Mouse (Mus musculus): ENCODE data around the gene Tex29. TPM values are rescaled to one million over a fixed set of nuclear protein-coding genes. Genes with fewer than 3 reads are reported as not detected.

The Tex29 gene
- polyA plus RNA-seq (2015; fragmentation: Nextera tagmentation; extraction: Ambion mirVana): 0.28 and 0.32 TPM in 2 replicates

GRCm38 (mm10) chr8:11840174-11840573 is at the start of gene Tex29:
TSS of gene Tex29 (plus strand) at chr8:11840474.
- H3K27me3 ChIP-seq: no peaks in the 10 kb centered on the region
- H3K27ac ChIP-seq (replicated peaks): peak within 1 kb of the TSS; percentile 58; the same call in 1 of the 2 replicates
- no peak within 1 kb of the TSS for H3K9ac ChIP-seq
- no peak for ATAC-seq (ENCODE audit: low FRiP score, low read depth)
- WGBS: 91% methylated on average over 5 of the region's 5 CpGs
- peaks cover 32% of the 10 kb centered on the region for H3K4me1 ChIP-seq (replicated peaks)
- no peak within 1 kb of the TSS for H3K4me3 ChIP-seq
- H3K9me3 ChIP-seq: no peaks in the 10 kb centered on the region
- no peaks in the 10 kb centered on the region for H3K36me3 ChIP-seq
- H3K4me2 ChIP-seq: no peak within 1 kb of the TSS

- Histone ChIP-seq H3K4me2 (no peak overlapping the region), H3K27ac (replicated peaks) (no peak overlapping the region), H3K4me3 (no peak overlapping the region), H3K4me1 (replicated peaks) (0 out of 2 replicates have a peak, but pooled peaks cover 9% of the 10 kb centered on the region), H3K9me3 (no peaks in the 10 kb centered on the region), H3K36me3 (peaks cover 23% of the 10 kb centered on the region), H3K9ac (no peak overlapping the region), H3K27me3 (no peaks in the 10 kb centered on the region)
- no peak for ATAC-seq (ENCODE audit: low FRiP score, low read depth)
Measured at GRCm38 (mm10) chr8:11794956-11795355, 45.3 kb upstream of the Tex29 start.

GRCm38 (mm10) chr8:11797128-11797527 is 43.1 kb upstream of the Tex29 start:
- Histone ChIP-seq H3K4me2 (no peak overlapping the region), H3K27ac (replicated peaks) (0 out of 2 replicates have a peak overlapping the region, but pooled peaks have one; percentile 23), H3K27me3 (no peaks in the 10 kb centered on the region), H3K36me3 (peaks cover 12% of the 10 kb centered on the region), H3K4me3 (no peak overlapping the region), H3K9ac (no peak overlapping the region), H3K4me1 (replicated peaks) (0 out of 2 replicates have a peak, but pooled peaks cover 9% of the 10 kb centered on the region), H3K9me3 (no peaks in the 10 kb centered on the region)
- 67% methylated on average over 8 of the region's 8 CpGs for WGBS
- peak; percentile 71; the same call in 1 of the 2 replicates for ATAC-seq (ENCODE audit: low FRiP score, low read depth)

- Histone ChIP-seq H3K27ac (replicated peaks) (peak overlapping the region; percentile 23; the same call in 1 of the 2 replicates), H3K4me2 (no peak overlapping the region), H3K4me3 (no peak overlapping the region), H3K27me3 (no peaks in the 10 kb centered on the region), H3K9me3 (no peaks in the 10 kb centered on the region), H3K4me1 (replicated peaks) (0 out of 2 replicates have a peak, but pooled peaks cover 9% of the 10 kb centered on the region), H3K36me3 (peaks cover 5% of the 10 kb centered on the region), H3K9ac (no peak overlapping the region)
- peak; percentile 60; the same call in 1 of the 2 replicates for ATAC-seq (ENCODE audit: low FRiP score, low read depth)
- 64% methylated on average over 14 of the region's 14 CpGs for WGBS
Measured at GRCm38 (mm10) chr8:11797729-11798479, 42.4 kb upstream of the Tex29 start.

GRCm38 (mm10) chr8:11798480-11798867 is 41.8 kb upstream of the Tex29 start:
- peak overlapping the region; percentile 23; the same call in 1 of the 2 replicates for H3K27ac ChIP-seq (replicated peaks)
- H3K27me3 ChIP-seq: no peaks in the 10 kb centered on the region
- WGBS: 81% methylated on average over 4 of the region's 4 CpGs
- ATAC-seq (ENCODE audit: low FRiP score, low read depth): peak; percentile 33; the same call in 1 of the 2 replicates
- H3K4me3 ChIP-seq: no peak overlapping the region
- H3K4me2 ChIP-seq: no peak overlapping the region
- no peaks in the 10 kb centered on the region; the same call in 1 of the 2 replicates for H3K36me3 ChIP-seq
- no peaks in the 10 kb centered on the region for H3K9me3 ChIP-seq
- H3K4me1 ChIP-seq (replicated peaks): 0 out of 2 replicates have a peak, but pooled peaks cover 9% of the 10 kb centered on the region
- H3K9ac ChIP-seq: no peak overlapping the region

- H3K9ac ChIP-seq: no peak overlapping the region
- no peak overlapping the region for H3K4me2 ChIP-seq
- no peak for ATAC-seq (ENCODE audit: low FRiP score, low read depth)
- no peaks in the 10 kb centered on the region for H3K9me3 ChIP-seq
- H3K36me3 ChIP-seq: peaks cover 2% of the 10 kb centered on the region
- H3K4me1 ChIP-seq (replicated peaks): 0 out of 2 replicates have a peak, but pooled peaks cover 9% of the 10 kb centered on the region
- no peak overlapping the region for H3K4me3 ChIP-seq
- no peaks in the 10 kb centered on the region for H3K27me3 ChIP-seq
- H3K27ac ChIP-seq (replicated peaks): no peak overlapping the region
- WGBS: 96% methylated on average over 3 of the region's 3 CpGs
Measured at GRCm38 (mm10) chr8:11799098-11799497, 41.2 kb upstream of the Tex29 start.

- no peak overlapping the region for H3K27ac ChIP-seq (replicated peaks)
- 0 out of 2 replicates have a peak, but pooled peaks cover 5% of the 10 kb centered on the region for H3K4me1 ChIP-seq (replicated peaks)
- H3K4me3 ChIP-seq: no peak overlapping the region
- no peak for ATAC-seq (ENCODE audit: low FRiP score, low read depth)
- 89% methylated on average over 7 of the region's 7 CpGs for WGBS
- H3K36me3 ChIP-seq: peaks cover 7% of the 10 kb centered on the region
- no peak overlapping the region for H3K9ac ChIP-seq
- no peaks in the 10 kb centered on the region for H3K9me3 ChIP-seq
- no peak overlapping the region for H3K4me2 ChIP-seq
- H3K27me3 ChIP-seq: no peaks in the 10 kb centered on the region
Measured at GRCm38 (mm10) chr8:11800481-11800880, 39.8 kb upstream of the Tex29 start.

GRCm38 (mm10) chr8:11801571-11801970 is 38.7 kb upstream of the Tex29 start:
- peaks cover 5% of the 10 kb centered on the region; the same call in 1 of the 2 replicates for H3K4me1 ChIP-seq (replicated peaks)
- H3K27ac ChIP-seq (replicated peaks): no peak overlapping the region
- no peaks in the 10 kb centered on the region for H3K27me3 ChIP-seq
- H3K9ac ChIP-seq: no peak overlapping the region
- no peaks in the 10 kb centered on the region for H3K9me3 ChIP-seq
- H3K4me3 ChIP-seq: no peak overlapping the region
- ATAC-seq (ENCODE audit: low FRiP score, low read depth): no peak
- H3K36me3 ChIP-seq: peaks cover 13% of the 10 kb centered on the region
- WGBS: 53% methylated on average over 8 of the region's 8 CpGs
- no peak overlapping the region for H3K4me2 ChIP-seq

- no peak overlapping the region for H3K9ac ChIP-seq
- WGBS: 98% methylated on average over 4 of the region's 4 CpGs
- H3K27ac ChIP-seq (replicated peaks): no peak overlapping the region
- no peak overlapping the region for H3K4me3 ChIP-seq
- ATAC-seq (ENCODE audit: low FRiP score, low read depth): no peak
- no peak overlapping the region for H3K4me2 ChIP-seq
- H3K27me3 ChIP-seq: no peaks in the 10 kb centered on the region
- peaks cover 46% of the 10 kb centered on the region for H3K36me3 ChIP-seq
- H3K4me1 ChIP-seq (replicated peaks): no peaks in the 10 kb centered on the region; the same call in 1 of the 2 replicates
- H3K9me3 ChIP-seq: no peaks in the 10 kb centered on the region
Measured at GRCm38 (mm10) chr8:11804914-11805313, 35.4 kb upstream of the Tex29 start.

GRCm38 (mm10) chr8:11806252-11806651 is 34.0 kb upstream of the Tex29 start:
- H3K9ac ChIP-seq: no peak overlapping the region
- 83% methylated on average over 6 of the region's 6 CpGs for WGBS
- no peak for ATAC-seq (ENCODE audit: low FRiP score, low read depth)
- H3K4me3 ChIP-seq: no peak overlapping the region
- no peaks in the 10 kb centered on the region for H3K27me3 ChIP-seq
- H3K4me2 ChIP-seq: no peak overlapping the region
- no peaks in the 10 kb centered on the region for H3K9me3 ChIP-seq
- H3K27ac ChIP-seq (replicated peaks): no peak overlapping the region
- no peaks in the 10 kb centered on the region; the same call in 1 of the 2 replicates for H3K4me1 ChIP-seq (replicated peaks)
- H3K36me3 ChIP-seq: peaks cover 59% of the 10 kb centered on the region

GRCm38 (mm10) chr8:11807361-11807760 is 32.9 kb upstream of the Tex29 start:
- no peak for ATAC-seq (ENCODE audit: low FRiP score, low read depth)
- no peak overlapping the region for H3K4me3 ChIP-seq
- no peak overlapping the region for H3K4me2 ChIP-seq
- H3K4me1 ChIP-seq (replicated peaks): no peaks in the 10 kb centered on the region; the same call in 1 of the 2 replicates
- no peaks in the 10 kb centered on the region for H3K27me3 ChIP-seq
- no peak overlapping the region for H3K27ac ChIP-seq (replicated peaks)
- no peak overlapping the region for H3K9ac ChIP-seq
- WGBS: 87% methylated on average over 3 of the region's 3 CpGs
- no peaks in the 10 kb centered on the region for H3K9me3 ChIP-seq
- H3K36me3 ChIP-seq: peaks cover 65% of the 10 kb centered on the region

- Histone ChIP-seq H3K4me2 (no peak overlapping the region), H3K9ac (no peak overlapping the region), H3K4me1 (replicated peaks) (no peaks in the 10 kb centered on the region; the same call in 1 of the 2 replicates), H3K4me3 (no peak overlapping the region), H3K27me3 (no peaks in the 10 kb centered on the region), H3K9me3 (no peaks in the 10 kb centered on the region), H3K36me3 (peaks cover 72% of the 10 kb centered on the region), H3K27ac (replicated peaks) (no peak overlapping the region)
- whole genome bisulfite sequencing: 93% methylated on average over 5 of the region's 5 CpGs
- no peak for ATAC-seq (ENCODE audit: low FRiP score, low read depth)
Measured at GRCm38 (mm10) chr8:11808047-11808446, 32.2 kb upstream of the Tex29 start.
